Mouse (Mus musculus) hindbrain, embryonic 15.5 days (tissue): ENCODE measurements around the gene Clec3a. TPM values are rescaled to one million over a fixed set of nuclear protein-coding genes. Genes with fewer than 3 reads are reported as not detected.

Experiments used
- ATAC-seq: fragments of 200-750 bp; cut with Nextera tagmentation; 2 replicates; pipeline ENCODE4 v1.8.0; 2017; ENCODE audit warnings: low read depth, moderate number of reproducible peaks, moderate TSS enrichment; ENCODE audit not compliant: low FRiP score
- H3K27ac ChIP-seq: fragments of 300-500 bp; sonication (generic); replicated peaks from 2 replicates; pipeline ENCODE4 v1.5.1; 2015; ENCODE audit warnings: mild to moderate bottlenecking, inconsistent platforms
- H3K27me3 ChIP-seq: fragments of 300-500 bp; sonication (generic); 2 replicates; pipeline ENCODE4 v1.6.1; 2015; ENCODE audit warnings: control low read depth, inconsistent platforms
- H3K36me3 ChIP-seq: fragments of 300-500 bp; sonication (generic); 2 replicates; pipeline ENCODE4 v1.6.1; 2015; ENCODE audit warnings: control low read depth, inconsistent platforms
- H3K4me1 ChIP-seq: fragments of 300-500 bp; sonication (generic); replicated peaks from 2 replicates; pipeline ENCODE4 v1.6.1; 2015; ENCODE audit warnings: control low read depth, inconsistent platforms
- H3K4me2 ChIP-seq: fragments of 300-500 bp; sonication (generic); 2 replicates; pipeline ENCODE4 v1.6.1; 2015; ENCODE audit warnings: moderate library complexity, mild to moderate bottlenecking, inconsistent platforms
- H3K4me3 ChIP-seq: fragments of 300-500 bp; sonication (generic); 2 replicates; pipeline ENCODE4 v1.5.1; 2015; ENCODE audit warnings: mild to moderate bottlenecking, inconsistent platforms
- H3K9ac ChIP-seq: fragments of 300-500 bp; sonication (generic); 2 replicates; pipeline ENCODE4 v1.6.1; 2015; ENCODE audit warnings: inconsistent platforms
- H3K9me3 ChIP-seq: fragments of 300-500 bp; sonication (generic); 2 replicates; pipeline ENCODE4 v1.6.1; 2016; ENCODE audit warnings: control low read depth, inconsistent platforms
- WGBS: fragments of 180-500 bp; shearing (Covaris S2); methylation state at CpG from one replicate; pipeline ENCODE4 v1.1.7; 2015; 5-methylcytosine and 5-hydroxymethylcytosine counted together
- polyA plus RNA-seq: library from polyadenylated mRNA; unstranded; fragments of >200 nt; fragmentation: Nextera tagmentation; extraction: Ambion mirVana; gene quantifications from 2 replicates; pipeline ENCODE4 v1.2.1, GENCODE M21; 2015

Clec3a gene
- polyA plus RNA-seq, 1 experiment from 2014 or later, result not detected

GRCm38 (mm10) chr8:114462591-114462990 is 44.7 kb downstream of the Clec3a start:
- WGBS, result 89% methylated on average over 11 of the region's 11 CpGs

GRCm38 (mm10) chr8:114463305-114463704 is 45.4 kb downstream of the Clec3a start:
- H3K27me3 ChIP-seq, result no peaks in the 10 kb centered on the region
- 49% methylated on average over 10 of the region's 10 CpGs for WGBS
- H3K27ac ChIP-seq, result peak overlapping the region; percentile 7; the same call in 1 of the 2 replicates
- H3K4me1 ChIP-seq, result peaks cover 8% of the 10 kb centered on the region; the same call in 1 of the 2 replicates
- no peaks in the 10 kb centered on the region for H3K9me3 ChIP-seq
- H3K4me2 ChIP-seq, result no peak overlapping the region
- ATAC-seq, result no peak
- H3K36me3 ChIP-seq, result no peaks in the 10 kb centered on the region
- no peak overlapping the region for H3K9ac ChIP-seq
- H3K4me3 ChIP-seq, result no peak overlapping the region

More at GRCm38 (mm10) chr8:114462591-114462990, 44.7 kb downstream of the Clec3a start:
- peaks cover 6% of the 10 kb centered on the region; the same call in 1 of the 2 replicates for H3K4me1 ChIP-seq
- H3K27ac ChIP-seq, result 0 out of 2 replicates have a peak overlapping the region, but pooled peaks have one; percentile 7
- no peak overlapping the region for H3K4me2 ChIP-seq
- H3K9ac ChIP-seq, result no peak overlapping the region
- no peaks in the 10 kb centered on the region for H3K9me3 ChIP-seq
- no peak for ATAC-seq
- H3K4me3 ChIP-seq, result no peak overlapping the region
- no peaks in the 10 kb centered on the region for H3K27me3 ChIP-seq
- H3K36me3 ChIP-seq, result no peaks in the 10 kb centered on the region

GRCm38 (mm10) chr8:114468526-114469207 is 50.8 kb downstream of the Clec3a start:
- H3K27me3 ChIP-seq, result no peaks in the 10 kb centered on the region
- H3K36me3 ChIP-seq, result no peaks in the 10 kb centered on the region
- 39% methylated on average over 21 of the region's 21 CpGs for WGBS
- ATAC-seq, result 0 out of 2 replicates have a peak, but pooled peaks have one; percentile 23
- H3K4me3 ChIP-seq, result no peak overlapping the region
- peaks cover 10% of the 10 kb centered on the region for H3K4me1 ChIP-seq
- H3K4me2 ChIP-seq, result peak overlapping the region; percentile 24; the same call in 1 of the 2 replicates
- 0 out of 2 replicates have a peak overlapping the region, but pooled peaks have one; percentile 14 for H3K27ac ChIP-seq
- no peak overlapping the region for H3K9ac ChIP-seq
- no peaks in the 10 kb centered on the region for H3K9me3 ChIP-seq

GRCm38 (mm10) chr8:114469208-114469590 is 51.3 kb downstream of the Clec3a start:
- Histone ChIP-seq H3K4me3 (no peak overlapping the region), H3K27ac (0 out of 2 replicates have a peak overlapping the region, but pooled peaks have one; percentile 14), H3K4me2 (no peak overlapping the region), H3K9ac (no peak overlapping the region), H3K4me1 (peaks cover 10% of the 10 kb centered on the region), H3K36me3 (no peaks in the 10 kb centered on the region), H3K27me3 (no peaks in the 10 kb centered on the region), H3K9me3 (no peaks in the 10 kb centered on the region)
- ATAC-seq, result no peak
- 93% methylated on average over 10 of the region's 10 CpGs for WGBS

GRCm38 (mm10) chr8:114473546-114473945 is 55.7 kb downstream of the Clec3a start:
- no peak overlapping the region for H3K27ac ChIP-seq
- peaks cover 7% of the 10 kb centered on the region for H3K4me1 ChIP-seq
- H3K27me3 ChIP-seq, result no peaks in the 10 kb centered on the region
- no peak overlapping the region for H3K9ac ChIP-seq
- no peak overlapping the region for H3K4me2 ChIP-seq
- ATAC-seq, result no peak
- H3K9me3 ChIP-seq, result no peaks in the 10 kb centered on the region
- no peak overlapping the region for H3K4me3 ChIP-seq
- 80% methylated on average over 11 of the region's 11 CpGs for WGBS
- no peaks in the 10 kb centered on the region for H3K36me3 ChIP-seq

Other genes starting within 250 kb of the Clec3a start
- gene Vat1l, start 212.5 kb upstream of the Clec3a start, polyA plus RNA-seq, result 62.2 and 62.6 TPM in 2 replicates
- gene Wwox, start 21.6 kb downstream of the Clec3a start, polyA plus RNA-seq, result 13.2 and 13.9 TPM in 2 replicates